Mouse (Mus musculus): ENCODE measurements around the gene Cenpe.

- TF ChIP-seq CTCF (IDR thresholded peaks at IDR 0.05; ENCODE audit: extremely low read depth, insufficient read length, insufficient replicate concordance, low read depth, low read length) (no peak), POLR2A (IDR thresholded peaks at IDR 0.05; ENCODE audit: low read depth, low read length) (no peak)
Measured at GRCm38 (mm10) chr3:135304566-135304965, 92.2 kb downstream of the Cenpe start.

Measured in small intestine, adult 2 months (tissue).